Mouse (Mus musculus) erythroblast, embryonic 14.5 days (primary cell): ENCODE results near the gene Fgf12. TPM values are rescaled to one million over a fixed set of nuclear protein-coding genes. Genes with fewer than 3 reads are reported as not detected.

ENCODE experiments used
- H3K27me3 ChIP-seq: 2 replicates; pipeline ENCODE4 v1.6.1; 2012; ENCODE audit warnings: inconsistent platforms; ENCODE audit not compliant: control insufficient read depth
- H3K36me3 ChIP-seq: 2 replicates; pipeline ENCODE4 v1.6.1; 2012; ENCODE audit warnings: mild to moderate bottlenecking, inconsistent platforms; ENCODE audit not compliant: control insufficient read depth
- H3K4me1 ChIP-seq: 2 replicates; pipeline ENCODE4 v1.6.1; 2012; ENCODE audit warnings: inconsistent platforms; ENCODE audit not compliant: control insufficient read depth
- H3K4me3 ChIP-seq: replicated peaks from 2 replicates; pipeline ENCODE3; 2012; ENCODE audit warnings: moderate library complexity, mild to moderate bottlenecking, inconsistent platforms
- H3K9me3 ChIP-seq: 2 replicates; pipeline ENCODE4 v1.6.1; 2012; ENCODE audit warnings: low read length, inconsistent platforms, mixed read lengths; ENCODE audit not compliant: control insufficient read depth
- GATA1 ChIP-seq: IDR thresholded peaks from 2 replicates; pipeline ENCODE4 v1.6.1; 2012; ENCODE audit warnings: low read length, inconsistent platforms, mixed read lengths
- TAL1 ChIP-seq: IDR thresholded peaks from 3 replicates; pipeline ENCODE4 v1.6.1; 2012; ENCODE audit warnings: low read length, inconsistent platforms, mixed read lengths
- polyA plus RNA-seq: library from polyadenylated mRNA; stranded (reverse); fragments of >175 nt; gene quantifications from 2 replicates; pipeline ENCODE4 v1.2.3, GENCODE M21; 2012

Fgf12 gene
- polyA plus RNA-seq, 1 experiment, result not detected

DNA sequence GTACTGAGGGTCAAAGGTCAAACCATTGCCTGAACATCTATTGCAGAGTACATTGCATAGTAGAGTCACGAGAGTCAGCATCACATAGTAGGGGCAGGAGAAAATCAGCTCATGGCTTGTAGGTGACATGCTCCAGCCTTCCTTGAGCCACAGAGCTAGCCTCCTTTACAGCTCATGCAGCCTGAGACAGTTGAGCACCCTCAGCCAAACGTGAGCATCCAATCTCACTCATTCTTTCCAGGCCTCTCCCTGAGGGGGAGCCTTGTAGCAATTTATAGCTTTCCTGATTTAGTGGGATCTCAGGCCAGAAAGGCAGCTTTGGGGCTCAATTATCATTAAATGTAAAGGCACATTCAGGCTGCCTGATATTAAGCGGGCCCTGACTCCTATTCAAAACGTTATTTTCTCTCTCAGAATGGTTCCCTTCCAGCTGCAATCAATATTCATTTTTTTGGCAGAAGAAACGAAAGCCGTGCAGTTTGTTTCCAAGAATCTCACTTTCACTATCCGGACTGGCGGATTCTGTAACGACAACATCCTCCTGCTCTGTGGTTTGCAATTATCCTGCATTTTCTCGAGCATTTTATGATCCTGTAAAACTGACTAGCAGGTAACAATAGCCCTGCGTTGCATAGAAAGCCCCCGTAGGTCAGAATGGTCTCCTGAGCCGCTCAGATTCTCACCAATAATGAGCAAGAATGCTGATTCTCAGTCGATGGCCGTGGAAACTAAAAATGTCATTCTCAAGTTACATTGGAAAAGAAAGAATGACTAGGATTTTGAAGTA is 58.6 kb downstream of the Fgf12 start:
- Histone ChIP-seq H3K36me3 (no peaks in the 10 kb centered on the region), H3K4me3 (no peak overlapping the region), H3K27me3 (no peaks in the 10 kb centered on the region), H3K4me1 (no peaks in the 10 kb centered on the region), H3K9me3 (peaks cover 3% of the 10 kb centered on the region; the same call in 1 of the 2 replicates)
- no peak for TF ChIP-seq GATA1

GRCm38 (mm10) chr16:28688861-28689385 is 63.9 kb downstream of the Fgf12 start:
- H3K4me1 ChIP-seq, result no peaks in the 10 kb centered on the region
- H3K9me3 ChIP-seq, result peaks cover 5% of the 10 kb centered on the region; the same call in 1 of the 2 replicates
- TF ChIP-seq TAL1 (no peak), GATA1 (no peak)
- H3K36me3 ChIP-seq, result no peaks in the 10 kb centered on the region
- no peak overlapping the region for H3K4me3 ChIP-seq
- no peaks in the 10 kb centered on the region for H3K27me3 ChIP-seq

- no peaks in the 10 kb centered on the region for H3K36me3 ChIP-seq
- no peaks in the 10 kb centered on the region for H3K9me3 ChIP-seq
- no peak overlapping the region for H3K4me3 ChIP-seq
- H3K27me3 ChIP-seq, result no peaks in the 10 kb centered on the region
- no peaks in the 10 kb centered on the region for H3K4me1 ChIP-seq
- TF ChIP-seq TAL1 (no peak), GATA1 (no peak)
These were observed 71.2 kb downstream of the Fgf12 start for GRCm38 (mm10) chr16:28681625-28682024.

GRCm38 (mm10) chr16:28668815-28669347 is 84.0 kb downstream of the Fgf12 start:
- no peaks in the 10 kb centered on the region for H3K36me3 ChIP-seq
- no peaks in the 10 kb centered on the region for H3K4me1 ChIP-seq
- peaks cover 2% of the 10 kb centered on the region; the same call in 1 of the 2 replicates for H3K9me3 ChIP-seq
- H3K27me3 ChIP-seq, result no peaks in the 10 kb centered on the region
- TF ChIP-seq TAL1 (no peak), GATA1 (no peak)
- no peak overlapping the region for H3K4me3 ChIP-seq

GRCm38 (mm10) chr16:28652640-28653039 is 100.2 kb downstream of the Fgf12 start:
- Histone ChIP-seq H3K27me3 (no peaks in the 10 kb centered on the region), H3K9me3 (peaks cover 2% of the 10 kb centered on the region; the same call in 1 of the 2 replicates), H3K36me3 (no peaks in the 10 kb centered on the region), H3K4me3 (no peak overlapping the region), H3K4me1 (no peaks in the 10 kb centered on the region)
- TF ChIP-seq GATA1 (no peak), TAL1 (no peak)

DNA sequence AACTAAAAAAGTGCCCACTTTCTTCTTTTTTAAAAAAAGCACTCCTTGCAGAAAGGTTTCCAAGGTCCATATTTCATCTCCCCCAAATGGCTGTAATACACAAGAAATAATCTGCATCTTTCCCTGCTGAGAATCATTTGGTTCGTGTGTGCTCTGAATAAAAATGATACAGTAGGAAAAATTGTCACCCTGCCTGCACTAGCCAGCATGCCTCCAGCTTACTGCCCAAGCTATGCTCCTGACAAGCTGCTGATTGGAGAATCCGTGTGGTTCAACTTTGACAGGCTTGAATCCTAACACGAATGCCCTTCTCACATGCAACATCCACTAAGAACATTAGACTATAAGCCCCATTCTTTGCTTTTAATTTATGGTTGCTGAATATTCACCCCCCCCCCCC is 102.3 kb downstream of the Fgf12 start:
- H3K4me1 ChIP-seq, result no peaks in the 10 kb centered on the region
- TF ChIP-seq TAL1 (no peak), GATA1 (no peak)
- peaks cover 2% of the 10 kb centered on the region; the same call in 1 of the 2 replicates for H3K9me3 ChIP-seq
- H3K4me3 ChIP-seq, result no peak overlapping the region
- no peaks in the 10 kb centered on the region for H3K36me3 ChIP-seq
- H3K27me3 ChIP-seq, result no peaks in the 10 kb centered on the region

DNA sequence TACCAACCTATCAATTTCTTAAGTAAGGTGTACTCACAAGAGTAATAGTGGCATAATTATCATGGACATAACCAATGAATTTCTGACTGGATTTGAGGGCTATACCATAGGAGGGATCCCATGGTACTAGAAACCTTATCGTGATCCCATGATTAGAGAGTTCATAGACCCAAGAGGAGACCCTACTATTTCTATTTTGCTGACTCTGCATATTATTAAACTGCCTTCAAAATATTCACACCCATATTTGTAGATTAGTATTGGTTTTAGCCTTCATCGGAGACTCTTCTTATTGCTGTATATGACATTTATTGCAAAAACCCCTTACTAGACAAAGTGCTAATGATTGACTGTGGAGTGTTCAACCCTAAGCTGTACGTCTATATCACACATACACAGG is 107.8 kb downstream of the Fgf12 start:
- no peak for TF ChIP-seq TAL1
- no peak for TF ChIP-seq GATA1
- no peaks in the 10 kb centered on the region for H3K27me3 ChIP-seq
- H3K36me3 ChIP-seq, result no peaks in the 10 kb centered on the region
- no peak overlapping the region for H3K4me3 ChIP-seq
- peaks cover 7% of the 10 kb centered on the region; the same call in 1 of the 2 replicates for H3K9me3 ChIP-seq
- no peaks in the 10 kb centered on the region for H3K4me1 ChIP-seq

GRCm38 (mm10) chr16:28631721-28632120 is 121.1 kb downstream of the Fgf12 start:
- no peaks in the 10 kb centered on the region for H3K36me3 ChIP-seq
- no peaks in the 10 kb centered on the region for H3K9me3 ChIP-seq
- no peak overlapping the region for H3K4me3 ChIP-seq
- no peaks in the 10 kb centered on the region for H3K4me1 ChIP-seq
- TF ChIP-seq TAL1, result no peak
- no peak for TF ChIP-seq GATA1
- no peaks in the 10 kb centered on the region for H3K27me3 ChIP-seq

GRCm38 (mm10) chr16:28630771-28631484 is 121.9 kb downstream of the Fgf12 start:
- Histone ChIP-seq H3K27me3 (no peaks in the 10 kb centered on the region), H3K9me3 (peaks cover 2% of the 10 kb centered on the region; the same call in 1 of the 2 replicates), H3K4me3 (no peak overlapping the region), H3K4me1 (no peaks in the 10 kb centered on the region), H3K36me3 (no peaks in the 10 kb centered on the region)
- TF ChIP-seq TAL1, result no peak
- TF ChIP-seq GATA1, result no peak
